Mouse (Mus musculus) cerebellum, adult 8-10 months (tissue): ENCODE data around the gene E2f7.
A peak's percentile ranks its signal among the peaks of the same experiment; 100 is the strongest.

ENCODE experiments used
- DNase-seq: peaks from one replicate; pipeline ENCODE4 v3.0.0; 2022

The E2f7 gene

DNA sequence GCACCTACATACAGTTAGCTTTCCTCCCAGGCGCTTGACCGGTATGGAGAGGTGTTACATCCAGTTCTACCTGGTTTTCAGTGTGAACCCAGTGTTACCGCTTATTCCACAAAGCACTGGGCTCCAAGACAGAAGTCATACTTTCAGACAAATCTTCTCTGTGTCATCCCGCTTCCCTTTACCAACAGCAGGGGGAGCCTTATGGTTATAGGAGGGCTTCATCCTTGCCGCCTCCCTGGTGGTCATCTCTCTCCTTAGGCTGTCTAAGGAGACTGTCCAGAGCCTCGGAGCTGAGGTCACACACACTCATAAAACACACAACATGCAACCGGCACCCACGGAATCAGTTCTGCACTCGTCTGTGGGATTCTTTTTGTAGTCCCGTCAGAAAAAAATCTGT, 37.4 kb downstream of the E2f7 start:
- DNase-seq = no peak

DNA sequence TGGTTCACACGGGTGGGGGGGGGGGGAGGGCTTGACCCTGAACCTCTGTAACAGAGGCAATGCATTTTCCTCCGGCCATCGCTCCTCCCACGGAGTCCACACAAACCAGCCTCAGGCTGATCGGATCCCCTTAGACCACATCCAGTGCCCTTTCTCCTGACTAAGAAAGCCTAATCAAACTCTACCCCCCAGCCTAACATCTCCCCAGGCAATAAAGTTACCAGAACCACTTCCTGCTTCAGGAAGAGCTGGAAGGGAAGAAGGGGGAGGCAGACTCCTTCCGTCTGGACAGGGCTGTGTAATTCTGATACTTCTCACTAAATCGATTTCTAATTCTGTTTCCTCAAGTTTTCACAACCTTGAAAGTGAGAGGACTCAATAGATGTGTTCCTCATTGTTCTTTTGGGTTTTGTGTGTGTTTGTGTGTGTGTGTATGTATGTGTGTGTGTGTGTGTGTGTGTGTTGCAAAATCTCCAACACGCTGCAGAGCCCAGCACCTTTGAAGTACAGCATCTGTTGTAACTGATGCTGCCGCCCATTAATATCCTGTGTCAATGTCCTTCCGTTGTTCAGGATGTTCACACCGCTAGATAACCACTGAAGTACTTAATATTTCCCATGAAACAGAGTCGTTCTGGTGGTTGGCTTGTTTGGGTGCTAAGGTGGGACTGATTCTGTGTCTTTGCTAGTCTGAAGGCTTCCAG, 43.0 kb downstream of the E2f7 start:
- no peak for DNase-seq

DNA sequence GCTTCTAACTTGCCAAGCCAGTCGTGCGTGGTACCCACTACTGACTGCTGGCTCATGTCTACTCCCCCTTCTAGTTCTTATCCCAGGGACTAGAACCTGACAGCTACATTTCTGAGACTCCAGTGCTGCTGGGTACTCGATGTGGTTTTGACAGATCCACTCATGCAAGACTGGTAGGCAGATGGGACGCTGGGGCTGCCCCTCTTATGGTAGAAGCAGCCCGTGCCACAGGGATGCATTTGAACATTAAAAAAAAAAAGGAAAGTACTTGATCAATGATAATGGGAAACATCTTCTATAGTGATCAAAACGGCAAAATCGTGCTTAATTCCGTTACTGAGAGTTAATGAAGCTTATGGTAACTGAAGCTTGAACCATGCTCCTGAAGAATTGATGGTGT, 44.4 kb downstream of the E2f7 start:
- DNase-seq = no peak

DNA sequence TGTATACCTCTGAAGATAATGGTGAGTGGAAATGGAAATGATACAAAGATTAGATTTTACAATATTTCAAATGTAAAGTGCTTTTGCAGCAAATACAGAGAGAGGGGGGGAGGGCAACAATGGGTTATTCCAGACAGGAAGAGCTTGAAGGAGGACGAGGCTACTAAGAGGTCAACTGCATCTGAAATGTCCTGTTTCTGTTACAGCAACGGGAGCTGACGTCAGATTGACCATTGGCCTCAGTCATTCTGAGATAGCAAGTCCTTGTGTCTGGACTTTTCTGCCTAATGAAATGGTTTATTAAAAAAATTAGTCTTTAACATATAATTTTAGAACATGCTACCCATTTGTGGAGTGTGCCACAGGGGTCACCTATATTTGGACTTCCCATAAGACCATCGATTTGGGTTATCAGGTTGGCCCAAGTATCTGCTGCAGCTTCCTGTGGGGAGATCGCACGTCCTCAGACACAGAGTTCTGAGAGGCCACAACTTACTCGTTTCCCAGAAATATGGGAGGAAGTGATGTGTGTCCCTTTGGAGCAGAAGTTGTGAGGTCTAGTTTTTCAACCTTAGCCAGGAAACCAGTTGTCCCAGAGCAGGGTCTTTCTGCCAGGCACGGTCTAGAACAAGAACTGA, 48.0 kb downstream of the E2f7 start:
- no peak for DNase-seq

DNA sequence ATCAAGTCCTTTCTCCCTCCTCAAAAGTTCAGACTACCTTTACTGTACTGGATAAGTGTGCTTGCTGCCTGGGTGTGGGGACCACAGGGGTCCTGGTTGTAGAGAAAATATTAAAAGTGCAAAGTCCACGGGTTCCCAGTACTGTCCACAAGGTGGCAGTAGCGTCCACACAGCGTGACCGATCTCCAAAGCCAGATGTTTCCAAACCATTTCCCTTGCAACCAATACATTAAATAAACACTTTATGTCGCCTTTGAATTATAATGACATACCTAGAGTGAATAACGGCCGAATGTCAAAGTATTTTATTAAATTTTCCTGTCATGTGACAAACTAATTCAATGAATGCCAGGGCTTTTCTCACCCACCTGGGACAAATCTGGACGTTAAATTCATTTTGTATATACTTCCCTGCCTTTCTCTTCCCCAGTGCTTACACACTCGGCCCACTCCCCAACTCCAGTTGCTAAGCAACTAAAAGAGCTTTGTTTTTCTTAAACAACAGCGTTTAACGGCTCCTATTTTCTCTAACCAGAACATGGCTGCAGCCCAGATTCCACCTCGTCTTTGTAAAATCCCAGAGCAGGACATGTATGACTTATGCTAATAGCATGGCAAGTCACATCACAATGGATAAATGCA, 49.4 kb downstream of the E2f7 start:
- peak; percentile 34 for DNase-seq

DNA sequence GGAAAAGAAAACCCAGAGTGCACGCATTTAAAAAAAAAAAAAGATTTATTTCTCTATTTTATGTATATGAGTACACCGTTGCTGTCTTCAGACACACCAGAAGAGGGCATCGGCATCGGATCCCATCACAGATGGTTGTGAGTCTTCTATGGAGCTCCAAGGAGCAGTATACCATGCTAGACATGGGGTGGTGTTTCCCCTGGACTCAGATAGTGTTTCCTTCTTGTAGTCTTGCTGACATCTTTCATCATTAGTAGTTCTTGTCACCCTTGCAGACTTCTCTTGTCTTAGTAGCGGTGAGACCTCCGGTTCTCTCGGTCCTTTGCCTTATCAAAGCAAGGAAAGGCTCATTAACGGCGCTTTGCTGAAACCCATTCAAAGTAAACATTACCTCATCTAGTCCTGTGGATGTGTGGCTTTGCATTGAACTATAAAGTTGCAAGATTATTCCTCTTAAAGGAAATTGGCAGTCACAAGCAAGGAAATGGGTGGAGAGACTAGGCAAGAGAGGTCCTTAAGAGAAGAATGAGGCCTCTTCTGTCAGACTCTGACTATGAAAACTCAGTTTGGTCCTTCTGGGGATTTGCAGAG, 50.1 kb downstream of the E2f7 start:
- no peak for DNase-seq

DNA sequence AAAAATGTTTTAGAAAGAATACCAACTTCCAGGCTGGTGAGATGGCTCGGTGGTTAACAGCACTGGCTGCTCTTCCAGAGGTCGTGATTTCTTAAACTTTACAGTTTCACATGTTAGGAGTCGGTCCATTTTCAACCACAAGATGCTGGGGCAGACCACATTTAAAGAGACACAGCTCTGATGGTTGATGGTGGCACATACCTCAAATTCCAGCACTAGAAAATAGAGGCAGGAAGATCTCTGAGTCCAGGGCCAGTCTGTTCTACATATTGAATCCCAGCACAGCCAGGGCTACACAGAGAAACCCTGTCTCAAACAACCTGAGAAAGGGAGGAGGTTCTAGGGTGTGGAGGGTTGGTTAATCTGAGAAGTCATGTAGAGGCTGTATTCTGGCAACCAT, 56.1 kb downstream of the E2f7 start:
- DNase-seq = no peak

DNA sequence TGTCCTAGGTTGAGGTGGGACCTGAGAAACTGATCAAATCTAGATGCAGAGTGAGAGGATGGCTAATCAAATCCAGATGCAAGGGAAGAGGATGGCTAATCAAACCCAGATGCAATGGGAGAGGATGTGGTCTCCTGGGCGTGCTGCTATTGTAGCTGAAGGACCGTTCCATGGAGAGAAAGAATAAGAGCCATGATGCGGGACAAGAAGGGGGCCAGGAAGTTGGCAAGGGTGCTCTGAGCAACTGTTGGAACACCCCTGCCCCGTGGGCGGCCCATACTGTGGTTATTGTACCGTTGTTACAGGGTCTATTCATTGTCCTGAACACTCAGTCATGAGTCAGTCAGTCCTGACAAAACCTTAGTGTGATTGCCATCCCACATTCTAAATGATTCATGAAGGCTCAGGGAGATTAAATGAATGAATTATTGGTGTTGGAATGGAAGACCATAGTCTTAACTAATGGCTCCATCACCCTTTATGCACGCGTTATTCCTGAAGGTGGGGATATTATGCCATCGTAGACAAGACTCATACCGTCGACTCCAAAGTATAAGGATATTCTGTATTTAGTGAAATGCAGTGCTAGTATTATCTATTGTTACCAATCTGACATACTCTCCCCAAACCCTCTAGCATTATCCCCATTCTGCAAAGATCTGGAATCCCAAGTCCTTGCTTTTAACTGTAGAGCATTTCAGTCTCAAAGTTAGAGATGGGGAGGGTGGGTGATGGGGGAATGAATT, 59.2 kb downstream of the E2f7 start:
- DNase-seq = no peak

DNA sequence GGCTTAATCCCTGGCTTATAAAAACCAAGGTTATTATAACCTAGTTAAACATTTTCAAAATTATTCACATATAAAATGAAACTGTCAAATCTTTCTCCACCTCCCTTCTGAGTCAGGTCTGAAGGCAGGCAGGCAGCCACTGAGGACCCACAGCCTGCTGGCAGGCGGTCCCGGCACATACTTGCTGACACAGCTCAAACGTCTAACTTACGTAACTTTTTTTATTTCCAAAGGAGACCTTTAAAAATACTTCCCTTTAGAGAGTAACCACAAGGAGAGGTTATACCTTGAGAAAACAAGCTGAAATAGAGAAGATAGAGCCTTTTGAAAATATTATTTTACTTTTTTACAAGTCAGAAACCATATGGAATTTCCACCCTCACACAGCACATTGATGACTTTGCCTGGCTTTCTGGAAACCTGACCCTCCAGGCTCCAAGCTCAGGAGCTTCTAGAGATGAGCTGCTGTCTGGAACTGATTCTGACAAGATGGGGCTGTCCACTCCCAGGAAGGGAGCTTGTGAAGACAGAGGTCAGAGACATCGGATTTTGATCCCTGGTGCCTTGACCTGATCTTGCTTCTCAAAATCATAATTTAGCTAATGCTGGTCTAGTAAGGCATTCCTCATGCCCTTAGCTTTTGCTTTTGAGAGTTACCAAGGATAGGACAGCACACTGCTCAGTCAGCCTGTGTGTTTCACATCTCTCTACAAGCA, 59.9 kb downstream of the E2f7 start:
- DNase-seq = no peak

DNA sequence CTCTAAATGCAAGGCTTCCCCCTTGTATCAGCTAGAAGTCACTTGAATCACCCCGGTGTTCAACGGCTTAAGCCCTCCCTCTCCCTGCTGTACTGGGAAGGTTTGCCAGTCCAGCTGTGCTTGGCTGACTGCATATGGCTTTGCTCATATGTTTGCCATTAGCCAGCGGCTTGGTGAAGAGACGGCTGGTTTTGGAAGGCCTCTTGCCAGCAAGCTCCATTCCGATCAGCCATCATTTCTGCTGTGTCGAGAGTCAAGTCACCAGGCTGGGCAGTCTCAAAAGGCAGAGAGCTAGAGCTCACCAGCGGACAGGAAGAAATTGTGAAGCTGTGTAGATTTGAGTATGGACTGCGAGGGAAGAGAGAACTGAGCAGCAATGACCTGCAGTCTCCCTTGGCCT, 61.2 kb downstream of the E2f7 start:
- DNase-seq = no peak

DNA sequence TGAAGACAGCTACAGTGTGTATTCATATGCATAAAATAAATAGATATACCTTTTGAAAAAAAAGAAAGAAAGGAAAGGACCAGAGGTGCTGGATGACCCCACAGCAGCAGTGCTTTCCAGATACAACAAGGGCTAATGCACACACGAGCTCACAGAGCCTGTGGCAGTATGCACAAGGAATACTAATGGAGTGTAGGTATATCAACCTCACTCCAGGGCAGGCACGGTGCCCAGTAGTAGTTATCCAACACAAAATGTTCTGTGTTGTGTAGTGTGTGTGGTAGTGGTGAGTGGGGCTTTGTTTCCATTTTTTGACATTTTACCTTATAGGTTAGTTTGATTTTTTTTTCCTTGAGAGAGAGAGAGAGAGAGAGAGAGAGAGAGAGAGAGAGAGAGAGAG, 65.3 kb downstream of the E2f7 start:
- DNase-seq = no peak

DNA sequence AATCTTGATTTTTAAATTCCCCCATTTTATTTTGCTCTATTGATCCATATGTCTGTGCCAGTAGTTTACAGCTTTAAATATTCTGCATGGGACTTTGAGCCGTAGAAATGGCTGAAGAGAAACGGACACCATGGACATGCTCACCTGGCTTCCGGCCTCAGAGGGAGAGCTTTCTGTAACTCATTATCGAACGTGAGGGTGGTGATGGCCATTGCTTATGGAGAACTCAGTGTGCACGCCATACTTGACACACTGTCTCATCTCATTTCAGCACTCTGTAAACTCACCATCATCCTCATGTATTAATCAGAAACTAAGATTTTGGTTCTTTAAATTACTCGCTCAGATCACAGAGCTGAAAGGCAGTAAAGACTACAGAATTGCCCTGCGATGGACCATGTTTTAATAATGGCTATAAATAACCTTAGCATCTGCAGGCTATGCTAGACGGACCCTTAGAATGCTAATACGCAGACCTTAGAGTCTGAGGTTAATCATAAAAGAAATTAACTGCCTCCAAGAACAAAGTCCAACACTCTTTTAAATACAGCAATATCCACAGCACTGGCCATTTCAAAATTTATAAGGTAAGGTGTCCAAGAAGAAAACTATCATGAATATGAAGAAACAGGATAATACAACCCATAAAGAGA, 66.1 kb downstream of the E2f7 start:
- DNase-seq = no peak

DNA sequence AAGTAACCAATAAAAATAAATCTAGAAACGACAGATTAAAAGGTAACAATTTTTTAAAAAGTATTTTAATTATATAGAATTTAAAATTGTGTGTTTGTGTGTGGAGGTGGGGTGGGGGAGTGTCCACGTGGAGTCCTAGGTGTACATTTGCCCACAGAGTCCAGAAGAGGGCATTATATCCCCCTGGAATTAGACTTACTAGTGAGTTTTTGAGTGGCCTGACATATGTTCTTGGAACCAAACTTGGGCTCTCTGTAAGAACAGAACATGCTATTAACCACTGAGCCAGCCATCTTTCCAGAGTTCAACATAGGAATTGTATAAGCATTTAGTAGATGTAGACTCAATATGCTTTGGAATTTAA, 66.6 kb downstream of the E2f7 start:
- no peak for DNase-seq

DNA sequence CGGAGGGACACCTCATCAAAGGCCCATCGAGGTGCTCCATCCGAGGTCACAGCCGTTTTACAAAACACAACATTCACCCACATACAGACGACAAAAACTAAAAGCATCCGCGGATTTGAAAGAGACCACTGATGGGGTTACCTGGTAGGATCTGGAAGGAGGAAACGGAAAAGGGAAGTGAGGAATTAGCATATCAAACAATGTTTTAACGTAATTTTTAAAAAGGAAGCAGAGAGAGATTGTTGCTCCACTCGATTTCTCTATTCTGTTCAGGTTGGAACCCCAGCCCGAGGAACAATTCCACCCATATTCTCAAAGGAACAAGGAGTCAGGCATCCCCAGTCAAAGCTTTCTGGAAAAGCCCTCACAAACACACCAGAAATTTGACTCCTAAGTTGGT, 75.9 kb downstream of the E2f7 start:
- no peak for DNase-seq

DNA sequence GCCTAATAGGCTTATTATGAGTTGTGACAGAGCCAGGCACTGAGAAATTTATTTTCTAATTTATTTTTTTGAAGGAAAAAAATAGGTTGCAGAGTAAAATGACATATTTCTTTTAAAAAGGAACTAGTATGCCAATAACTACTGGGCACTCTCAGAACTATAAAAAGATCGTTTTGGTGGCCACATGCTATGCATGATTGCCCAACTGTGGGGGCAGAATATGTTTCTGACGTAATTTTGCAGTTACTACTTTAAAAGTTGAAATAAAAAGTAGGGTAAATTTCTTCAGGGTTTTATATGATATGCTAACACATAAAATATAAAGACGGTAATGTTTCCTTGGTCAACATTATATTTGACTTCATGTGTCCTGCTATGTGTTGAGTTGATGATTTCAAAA, 76.5 kb downstream of the E2f7 start:
- DNase-seq = no peak

DNA sequence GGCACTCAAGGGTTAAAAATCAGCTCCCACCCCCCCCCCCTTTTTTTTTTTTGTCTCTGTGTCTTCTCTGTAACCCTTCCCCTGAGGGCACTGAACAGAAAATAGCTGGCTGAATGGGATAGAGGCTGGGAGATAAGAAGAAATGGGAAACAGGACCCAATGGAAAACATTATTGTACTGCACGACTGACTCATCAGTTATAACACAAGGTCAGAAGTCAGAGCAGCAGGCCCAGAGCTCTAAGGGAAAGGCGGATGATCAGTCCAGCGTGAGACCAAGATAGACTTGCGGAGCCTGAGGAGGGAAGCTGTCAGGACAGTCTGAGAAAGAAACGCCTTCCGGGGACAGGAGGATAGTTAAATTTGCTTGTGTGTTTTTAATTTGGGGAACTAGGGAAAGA, 87.1 kb downstream of the E2f7 start:
- DNase-seq = no peak

DNA sequence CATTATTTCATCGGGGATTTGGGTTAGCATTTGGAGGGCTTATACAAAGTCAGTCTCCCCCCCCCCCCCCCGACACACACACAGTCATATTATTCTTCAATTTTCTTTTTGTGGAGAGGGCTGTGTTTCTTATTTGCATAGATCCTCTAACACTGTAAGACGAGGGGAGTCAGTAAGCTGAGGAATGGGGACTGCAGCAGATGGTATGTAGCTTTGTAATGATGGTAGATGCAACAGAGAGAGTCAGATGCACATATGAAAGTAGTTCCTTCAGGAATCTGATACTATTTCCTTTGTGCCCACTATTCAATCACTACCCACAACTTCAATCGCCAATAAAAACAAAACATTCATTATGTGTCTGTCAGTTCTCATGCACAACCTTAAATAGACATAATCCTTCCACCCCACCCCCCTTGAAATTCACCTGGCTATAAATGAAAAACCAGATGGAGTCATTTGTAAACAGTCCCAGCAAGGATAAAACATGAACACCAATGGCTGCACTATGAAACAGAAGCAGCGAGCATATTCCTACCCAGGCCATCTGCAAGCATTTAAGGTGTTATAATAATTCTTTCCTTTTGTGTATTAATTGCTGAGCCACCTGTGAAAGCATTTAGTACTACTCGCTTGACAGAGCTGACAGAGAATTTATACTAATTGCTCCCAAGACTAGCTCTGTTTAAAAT, 90.0 kb downstream of the E2f7 start:
- no peak for DNase-seq
